Mouse (Mus musculus) bone marrow macrophage, adult 2 months (primary cell): ENCODE measurements at regions not wholly inside any gene's neighbourhood (a gene's known extent, or its start where the extent isn't known, plus 50 kb on each side); places are given as distances from the start of the nearest gene placed in this dataset.

Experiments
- CTCF ChIP-seq: IDR thresholded peaks from 2 replicates; pipeline ENCODE4 v1.5.1; 2012; ENCODE audit warnings: low read depth, mild to moderate bottlenecking, low read length, moderate library complexity
- POLR2A ChIP-seq: IDR thresholded peaks from 2 replicates; pipeline ENCODE4 v1.6.1; 2012; ENCODE audit warnings: mild to moderate bottlenecking, low read depth, low read length, borderline replicate concordance

DNA sequence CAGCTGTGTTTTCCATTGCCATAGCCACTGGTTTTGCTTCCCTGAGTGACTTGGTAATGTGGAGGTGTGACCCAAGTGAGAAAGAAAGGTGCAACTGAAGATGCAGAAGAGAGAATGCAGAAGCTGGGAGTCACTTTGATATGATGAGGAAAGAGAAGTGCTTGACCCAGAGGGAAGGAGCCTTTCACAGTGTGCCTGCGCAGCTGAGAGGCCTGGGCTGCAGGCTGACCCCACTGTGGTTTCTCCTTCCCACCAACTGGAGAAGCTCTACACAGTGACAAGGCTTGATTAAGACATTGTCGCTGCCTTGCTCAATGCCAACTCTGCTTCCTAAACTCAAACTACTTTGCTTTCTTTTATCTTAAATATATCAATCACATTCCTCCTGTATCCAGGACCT is 305.3 kb upstream of the Kdm8 start:
- no peak for TF ChIP-seq CTCF
- no peak for TF ChIP-seq POLR2A
